ENCODE assay signal across 20 mouse cellular contexts in genomic region chr1:135744987-135745386, GRCm38 (mm10). TPM values are rescaled to one million over a fixed set of nuclear protein-coding genes. Genes with fewer than 3 reads are reported as not detected.
DNase-seq lines count a peak whose midpoint lies in the region; ATAC-seq lines count a peak whose summit lies in the region.
"Had no signal": no experiment of that assay in that cellular context is flagged by ENCODE, and none has a peak within 500 bp of the region (broad histone marks: within the 10 kb centered on the region; RNA-seq: fewer than 3 reads in every experiment).

No protein-coding gene starts in this region.

- peaks cover 17% of the 10 kb centered on the region for H3K4me1 ChIP-seq in intestine, embryonic 14.5 days (replicated peaks; ENCODE audit: control insufficient read depth, insufficient read depth, low read length)
- peaks cover 20% of the 10 kb centered on the region for H3K4me1 ChIP-seq in intestine, embryonic 15.5 days (replicated peaks)
- H3K4me1 ChIP-seq in lung, embryonic 16.5 days (replicated peaks; ENCODE audit: control insufficient read depth, insufficient read depth, low read length), result peaks cover 37% of the 10 kb centered on the region
- H3K4me1 ChIP-seq in stomach, embryonic 16.5 days (ENCODE audit: control insufficient read depth, insufficient read depth, low read length), result peaks cover 29% of the 10 kb centered on the region

- no peaks in the 10 kb centered on the region for H3K9me3 ChIP-seq in intestine, embryonic 14.5 days (ENCODE audit: control insufficient read depth, low read length)
- H3K9me3 ChIP-seq in intestine, embryonic 15.5 days, result no peaks in the 10 kb centered on the region
- no peaks in the 10 kb centered on the region for H3K9me3 ChIP-seq in lung, embryonic 16.5 days (ENCODE audit: control insufficient read depth, low read length)
- no peaks in the 10 kb centered on the region for H3K9me3 ChIP-seq in stomach, embryonic 16.5 days (replicated peaks; ENCODE audit: control insufficient read depth, low read length)
- H3K9me3 ChIP-seq: embryonic facial prominence, embryonic 10.5 days; forebrain, embryonic 12.5 days; hindbrain, embryonic 15.5 days; neural tube, embryonic 15.5 days had no signal

- no peak overlapping the region for H3K4me3 ChIP-seq in intestine, embryonic 14.5 days (ENCODE audit: low read depth, low read length)
- no peak overlapping the region for H3K4me3 ChIP-seq in intestine, embryonic 15.5 days (replicated peaks)
- no peak overlapping the region for H3K4me3 ChIP-seq in lung, embryonic 16.5 days (ENCODE audit: low read length)
- no peak overlapping the region for H3K4me3 ChIP-seq in stomach, embryonic 16.5 days (replicated peaks; ENCODE audit: low read length)
- H3K4me3 ChIP-seq: embryonic facial prominence, embryonic 10.5 days; forebrain, embryonic 12.5 days; hindbrain, embryonic 15.5 days; neural tube, embryonic 15.5 days had no signal

- H3K27me3 ChIP-seq in intestine, embryonic 14.5 days (replicated peaks; ENCODE audit: control insufficient read depth, insufficient read depth, low read length), result no peaks in the 10 kb centered on the region
- no peaks in the 10 kb centered on the region for H3K27me3 ChIP-seq in intestine, embryonic 15.5 days (replicated peaks)
- no peaks in the 10 kb centered on the region for H3K27me3 ChIP-seq in lung, embryonic 16.5 days (ENCODE audit: control insufficient read depth, insufficient read depth, low read depth, low read length)
- H3K27me3 ChIP-seq in stomach, embryonic 16.5 days (ENCODE audit: control insufficient read depth, insufficient read depth, low read length), result no peaks in the 10 kb centered on the region
- H3K27me3 ChIP-seq: forebrain, embryonic 12.5 days; hindbrain, embryonic 15.5 days; neural tube, embryonic 15.5 days had no signal

- no peak for DNase-seq in intestine, embryonic 14.5 days (ENCODE audit: low spot score)
- DNase-seq in lung, adult 18-20 months, result peak; percentile 42 to 53
- no peak for DNase-seq in lung, postnatal 14 days
- no peak for DNase-seq in spleen, postnatal 4 days (ENCODE audit: low spot score in 2 of 2)
- DNase-seq: cerebellum, adult 8-10 months; gastrocnemius, postnatal 10 days; heart, postnatal 14 days; kidney, adult 18-20 months; liver, postnatal 0 days; thymus, postnatal 36 days had no signal

- ATAC-seq in intestine, embryonic 14.5 days (replicated peaks; ENCODE audit: low FRiP score, low TSS enrichment, low read depth), result no peak
- no peak for ATAC-seq in intestine, embryonic 15.5 days
- ATAC-seq in lung, embryonic 16.5 days (ENCODE audit: low read depth), result no peak
- ATAC-seq in stomach, embryonic 16.5 days (ENCODE audit: insufficient read depth, low FRiP score), result no peak
- ATAC-seq: liver, postnatal 0 days; midbrain, embryonic 16.5 days had no signal

- no peak overlapping the region for H3K9ac ChIP-seq in intestine, embryonic 14.5 days (ENCODE audit: low read length)
- H3K9ac ChIP-seq in intestine, embryonic 15.5 days, result no peak overlapping the region
- H3K9ac ChIP-seq in lung, embryonic 16.5 days (ENCODE audit: low read length), result no peak overlapping the region
- no peak overlapping the region for H3K9ac ChIP-seq in stomach, embryonic 16.5 days (ENCODE audit: low read length)
- H3K9ac ChIP-seq: forebrain, embryonic 12.5 days; hindbrain, embryonic 15.5 days; liver, postnatal 0 days; neural tube, embryonic 15.5 days had no signal

- no peak overlapping the region for H3K4me2 ChIP-seq in intestine, embryonic 14.5 days (ENCODE audit: low read length)
- no peak overlapping the region for H3K4me2 ChIP-seq in intestine, embryonic 15.5 days (replicated peaks)
- no peak overlapping the region for H3K4me2 ChIP-seq in lung, embryonic 16.5 days (ENCODE audit: low read depth, low read length)
- no peak overlapping the region for H3K4me2 ChIP-seq in stomach, embryonic 16.5 days (ENCODE audit: low read depth, low read length)
- H3K4me2 ChIP-seq: forebrain, embryonic 12.5 days; heart, embryonic 11.5 days; hindbrain, embryonic 15.5 days; neural tube, embryonic 15.5 days had no signal

- WGBS in intestine, embryonic 14.5 days, result 77% methylated on average over 7 of the region's 7 CpGs
- WGBS in intestine, embryonic 15.5 days, result 79% methylated on average over 7 of the region's 7 CpGs
- WGBS in lung, embryonic 16.5 days, result 75% methylated on average over 7 of the region's 7 CpGs
- WGBS in stomach, embryonic 16.5 days, result 76% methylated on average over 7 of the region's 7 CpGs

- peaks cover 59% of the 10 kb centered on the region for H3K36me3 ChIP-seq in intestine, embryonic 14.5 days (ENCODE audit: control insufficient read depth, insufficient read depth, low read length)
- peaks cover 30% of the 10 kb centered on the region for H3K36me3 ChIP-seq in intestine, embryonic 15.5 days
- H3K36me3 ChIP-seq in lung, embryonic 16.5 days (ENCODE audit: control insufficient read depth, insufficient read depth, low read length), result peaks cover 26% of the 10 kb centered on the region
- peaks cover 22% of the 10 kb centered on the region; the same call in 1 of the 2 replicates for H3K36me3 ChIP-seq in stomach, embryonic 16.5 days (ENCODE audit: control insufficient read depth, insufficient read depth, low read length)
- H3K36me3 ChIP-seq: forebrain, embryonic 12.5 days; hindbrain, embryonic 15.5 days; neural tube, embryonic 15.5 days had no signal

- peak overlapping the region; percentile 18; the same call in 1 of the 2 replicates for H3K27ac ChIP-seq in intestine, embryonic 14.5 days (ENCODE audit: low read depth)
- H3K27ac ChIP-seq in intestine, embryonic 15.5 days, result no peak overlapping the region
- H3K27ac ChIP-seq in lung, embryonic 16.5 days (ENCODE audit: low read length), result peak overlapping the region; percentile 53
- peak overlapping the region; percentile 59; the same call in 1 of the 2 replicates for H3K27ac ChIP-seq in stomach, embryonic 16.5 days (ENCODE audit: low read length)
- H3K27ac ChIP-seq: embryonic facial prominence, embryonic 10.5 days; forebrain, embryonic 12.5 days; hindbrain, embryonic 15.5 days; neural tube, embryonic 15.5 days had no signal

RNA-seq across cellular contexts. Expression of gene Phlda3, which starts 20.9 kb away (rescaled TPM):
- 56.0 and 58.2 TPM in 2 replicates for polyA plus RNA-seq in intestine, embryonic 14.5 days (2014; fragmentation: Nextera tagmentation; extraction: Ambion mirVana)
- 44.5 and 44.6 TPM in 2 replicates for polyA plus RNA-seq in intestine, embryonic 15.5 days (2015; fragmentation: Nextera tagmentation; extraction: Ambion mirVana)
- 62.8 and 63.2 TPM in 2 replicates for polyA plus RNA-seq in lung, embryonic 16.5 days (2015; fragmentation: Nextera tagmentation; extraction: Ambion mirVana)
- 77.4 and 80.5 TPM in 2 replicates for polyA plus RNA-seq in stomach, embryonic 16.5 days (2015; fragmentation: Nextera tagmentation; extraction: Ambion mirVana)

RNA-seq across cellular contexts. Expression of gene Csrp1, which starts 25.1 kb away (rescaled TPM):
- 225 and 242 TPM in 2 replicates for polyA plus RNA-seq in intestine, embryonic 14.5 days (2014; fragmentation: Nextera tagmentation; extraction: Ambion mirVana)
- 203 and 215 TPM in 2 replicates for polyA plus RNA-seq in intestine, embryonic 15.5 days (2015; fragmentation: Nextera tagmentation; extraction: Ambion mirVana)
- 268 and 290 TPM in 2 replicates for polyA plus RNA-seq in lung, embryonic 16.5 days (2015; fragmentation: Nextera tagmentation; extraction: Ambion mirVana)
- polyA plus RNA-seq in stomach, embryonic 16.5 days (2015; fragmentation: Nextera tagmentation; extraction: Ambion mirVana), result 229 and 245 TPM in 2 replicates

RNA-seq across cellular contexts. Expression of gene Tnni1, which starts 34.2 kb away (rescaled TPM):
- polyA plus RNA-seq in intestine, embryonic 14.5 days (2014; fragmentation: Nextera tagmentation; extraction: Ambion mirVana), result 5.8 and 6.4 TPM in 2 replicates
- 5.4 and 8.3 TPM in 2 replicates for polyA plus RNA-seq in intestine, embryonic 15.5 days (2015; fragmentation: Nextera tagmentation; extraction: Ambion mirVana)
- 92.3 and 105 TPM in 2 replicates for polyA plus RNA-seq in lung, embryonic 16.5 days (2015; fragmentation: Nextera tagmentation; extraction: Ambion mirVana)
- polyA plus RNA-seq in stomach, embryonic 16.5 days (2015; fragmentation: Nextera tagmentation; extraction: Ambion mirVana), result 6.2 and 84.9 TPM in 2 replicates
- polyA plus RNA-seq: liver, adult 2 months had no signal

Comparison
In these comparisons a context has a peak if more than half of its experiments do, and no peak if none do; other contexts are left out.
1. DNase-seq: peak in lung, adult 18-20 months (2 of 2); none in intestine, embryonic 14.5 days (single experiment), lung, postnatal 14 days (single experiment) and spleen, postnatal 4 days (0 of 2).